Mouse (Mus musculus) hindbrain, embryonic 11.5 days (tissue): ENCODE data around the gene Fam178b. TPM values are rescaled to one million over a fixed set of nuclear protein-coding genes. Genes with fewer than 3 reads are reported as not detected.

ENCODE experiments used
- ATAC-seq: fragments of 200-750 bp; cut with Nextera tagmentation; 2 replicates; pipeline ENCODE4 v1.8.0; 2017; ENCODE audit warnings: mild to moderate bottlenecking, moderate TSS enrichment, moderate library complexity; ENCODE audit not compliant: low FRiP score
- DNase-seq: peaks from one replicate; pipeline ENCODE4 v3.0.0-alpha.2; 2015; ENCODE audit warnings: low spot score
- H3K27ac ChIP-seq: fragments of 300-500 bp; sonication (generic); 2 replicates; pipeline ENCODE4 v1.5.1; 2014; ENCODE audit warnings: mild to moderate bottlenecking, low read depth, low read length
- H3K27me3 ChIP-seq: fragments of 300-500 bp; sonication (generic); 2 replicates; pipeline ENCODE4 v1.6.1; 2014; ENCODE audit warnings: mild to moderate bottlenecking, low read length, moderate library complexity, mixed read lengths; ENCODE audit not compliant: control insufficient read depth, insufficient read depth
- H3K36me3 ChIP-seq: fragments of 300-500 bp; sonication (generic); 2 replicates; pipeline ENCODE4 v1.6.1; 2014; ENCODE audit warnings: mild to moderate bottlenecking, low read length, moderate library complexity, mixed read lengths; ENCODE audit not compliant: control insufficient read depth, insufficient read depth
- H3K4me1 ChIP-seq: fragments of 300-500 bp; sonication (generic); replicated peaks from 2 replicates; pipeline ENCODE4 v1.6.1; 2014; ENCODE audit warnings: low read length, mixed read lengths; ENCODE audit not compliant: control insufficient read depth, insufficient read depth
- H3K4me2 ChIP-seq: fragments of 300-500 bp; sonication (generic); replicated peaks from 2 replicates; pipeline ENCODE4 v1.6.1; 2014; ENCODE audit warnings: mild to moderate bottlenecking, low read depth, low read length
- H3K4me3 ChIP-seq: fragments of 300-500 bp; sonication (generic); 2 replicates; pipeline ENCODE4 v1.5.1; 2014; ENCODE audit warnings: low read depth, low read length
- H3K9ac ChIP-seq: fragments of 300-500 bp; sonication (generic); 2 replicates; pipeline ENCODE4 v1.6.1; 2014; ENCODE audit warnings: low read depth, low read length
- H3K9me3 ChIP-seq: fragments of 300-500 bp; sonication (generic); 2 replicates; pipeline ENCODE4 v1.6.1; 2016; ENCODE audit warnings: low read length; ENCODE audit not compliant: control insufficient read depth
- WGBS: fragments of 180-500 bp; shearing (Covaris S2); extraction: QIAGEN DNeasy Blood & Tissue Kit; methylation state at CpG from one replicate; pipeline ENCODE4 v1.1.7; 2014; 5-methylcytosine and 5-hydroxymethylcytosine counted together
- polyA plus RNA-seq: library from polyadenylated mRNA; unstranded; fragments of >200 nt; fragmentation: Nextera tagmentation; extraction: Ambion mirVana; gene quantifications from 2 replicates; pipeline ENCODE4 v1.2.1, GENCODE M21; 2014

Gene Fam178b
- polyA plus RNA-seq, 1 experiment from 2014 or later: 0.52 TPM

DNA sequence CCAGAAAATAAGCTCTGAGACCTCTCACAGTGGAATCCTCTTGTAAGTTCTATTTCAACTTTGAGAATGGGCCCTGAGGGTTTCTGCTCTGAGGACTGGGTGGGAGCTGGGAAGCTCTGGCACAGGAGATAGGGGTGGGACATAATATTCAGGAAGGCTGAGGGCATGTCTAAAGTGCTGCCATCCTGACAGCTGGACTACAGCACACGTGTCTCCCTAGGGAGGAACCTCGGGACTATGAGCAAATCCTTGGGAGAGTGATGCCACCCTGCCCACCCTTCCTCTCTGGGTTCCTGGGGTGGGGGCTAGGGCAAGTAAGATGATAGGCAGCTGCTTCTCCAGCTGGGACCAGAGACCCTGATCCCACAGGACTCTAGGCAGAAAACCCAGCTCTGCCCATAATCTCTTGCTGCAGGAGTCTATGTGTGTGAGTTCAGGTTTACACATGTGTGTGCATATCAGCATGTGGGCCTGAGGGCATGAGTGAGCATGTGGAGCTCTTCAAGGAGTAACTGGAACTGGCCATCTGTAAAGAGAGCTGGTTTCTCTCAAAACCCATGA lies 110.8 kb downstream of the Fam178b start:
- DNase-seq (no peak), ATAC-seq (no peak)
- H3K4me1 ChIP-seq: 0 out of 2 replicates have a peak, but pooled peaks cover 4% of the 10 kb centered on the region
- no peaks in the 10 kb centered on the region for H3K36me3 ChIP-seq
- no peak overlapping the region for H3K27ac ChIP-seq
- WGBS: 84% methylated on average over 2 of the region's 2 CpGs
- H3K4me3 ChIP-seq: no peak overlapping the region
- H3K27me3 ChIP-seq: no peaks in the 10 kb centered on the region
- no peak overlapping the region for H3K4me2 ChIP-seq
- H3K9me3 ChIP-seq: no peaks in the 10 kb centered on the region
- no peak overlapping the region for H3K9ac ChIP-seq

DNA sequence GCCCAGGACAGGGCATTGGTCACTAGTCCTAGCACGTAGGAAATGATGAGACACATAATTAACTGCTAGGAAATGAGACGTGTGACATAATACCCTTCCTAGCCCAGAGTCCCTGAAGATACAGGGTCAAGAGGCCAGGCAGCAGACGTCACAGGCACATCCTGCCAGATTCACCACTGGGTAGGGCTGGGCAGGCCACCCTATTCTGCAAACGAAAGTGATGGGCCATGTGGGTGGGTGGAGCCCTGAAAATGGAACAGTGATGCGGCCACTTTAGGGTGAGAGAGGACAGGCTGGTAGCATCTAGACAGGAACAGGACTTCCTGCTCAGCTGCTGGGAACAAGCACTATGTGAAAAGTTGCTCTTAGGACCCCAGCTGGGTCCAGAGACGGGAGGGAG lies 111.4 kb downstream of the Fam178b start:
- WGBS: 47% methylated on average over 6 of the region's 6 CpGs
- no peak for ATAC-seq

DNA sequence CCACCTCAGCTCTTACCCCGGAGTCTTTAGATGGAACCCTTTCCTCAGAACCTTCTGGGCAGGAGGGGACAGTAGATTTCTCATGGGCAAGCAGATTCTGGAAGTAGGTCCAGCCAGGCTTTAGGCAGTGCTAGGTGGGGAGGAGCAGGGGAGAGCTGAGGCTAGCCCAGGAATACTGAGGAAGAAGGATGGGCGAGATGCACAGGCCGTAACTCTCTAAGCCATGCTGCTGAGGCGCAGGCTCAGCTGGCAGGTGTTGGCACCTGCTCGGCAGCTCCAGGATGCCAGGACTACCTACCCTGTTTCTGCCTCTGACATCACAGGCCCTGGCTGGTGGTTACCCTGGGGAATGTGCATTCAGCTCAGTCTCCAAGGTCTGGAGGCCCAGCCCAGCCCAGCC lies 112.7 kb downstream of the Fam178b start:
- no peak overlapping the region for H3K9ac ChIP-seq
- 89% methylated on average over 5 of the region's 5 CpGs for WGBS
- no peak overlapping the region for H3K27ac ChIP-seq
- no peaks in the 10 kb centered on the region for H3K27me3 ChIP-seq
- 0 out of 2 replicates have a peak, but pooled peaks cover 4% of the 10 kb centered on the region for H3K4me1 ChIP-seq
- H3K4me2 ChIP-seq: no peak overlapping the region
- no peaks in the 10 kb centered on the region for H3K9me3 ChIP-seq
- ATAC-seq: no peak
- H3K36me3 ChIP-seq: no peaks in the 10 kb centered on the region
- DNase-seq: no peak
- no peak overlapping the region for H3K4me3 ChIP-seq

More for the DNA sequence above, 111.4 kb downstream of the Fam178b start:
- no peak overlapping the region for H3K4me2 ChIP-seq
- no peak overlapping the region for H3K4me3 ChIP-seq
- no peaks in the 10 kb centered on the region for H3K36me3 ChIP-seq
- H3K9me3 ChIP-seq: no peaks in the 10 kb centered on the region
- no peak overlapping the region for H3K9ac ChIP-seq
- 0 out of 2 replicates have a peak, but pooled peaks cover 4% of the 10 kb centered on the region for H3K4me1 ChIP-seq
- H3K27ac ChIP-seq: no peak overlapping the region
- DNase-seq: no peak
- H3K27me3 ChIP-seq: no peaks in the 10 kb centered on the region

- Histone ChIP-seq H3K9me3 (no peaks in the 10 kb centered on the region), H3K4me1 (0 out of 2 replicates have a peak, but pooled peaks cover 4% of the 10 kb centered on the region), H3K27me3 (no peaks in the 10 kb centered on the region), H3K4me3 (no peak overlapping the region), H3K27ac (no peak overlapping the region), H3K9ac (no peak overlapping the region), H3K4me2 (no peak overlapping the region), H3K36me3 (no peaks in the 10 kb centered on the region)
- WGBS: 70% methylated on average over 7 of the region's 7 CpGs
- ATAC-seq: no peak
- DNase-seq: no peak
These were observed 113.2 kb downstream of the Fam178b start for GRCm38 (mm10) chr1:36569694-36570276.

DNA sequence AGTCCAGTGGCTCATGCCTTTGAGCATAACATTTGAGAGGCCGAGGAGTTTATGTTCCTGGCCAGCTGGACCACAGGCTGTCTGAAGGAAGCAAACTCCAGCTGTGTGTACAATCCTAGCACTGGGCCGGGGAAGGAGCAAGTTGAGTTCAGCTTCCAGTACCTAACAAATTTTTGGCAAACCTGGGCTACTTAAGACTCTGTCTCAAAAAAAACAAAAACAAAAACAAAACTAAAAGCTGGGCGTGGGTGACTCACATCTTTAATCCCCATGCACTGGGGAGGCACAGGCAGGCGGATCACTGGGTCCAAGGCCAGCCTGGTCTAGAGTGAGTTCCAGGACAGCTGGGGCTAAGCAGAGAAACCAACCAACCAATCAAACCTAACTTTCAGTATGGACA lies 114.2 kb downstream of the Fam178b start:
- no peak overlapping the region for H3K9ac ChIP-seq
- 0 out of 2 replicates have a peak, but pooled peaks cover 4% of the 10 kb centered on the region for H3K4me1 ChIP-seq
- WGBS: 79% methylated on average over 4 of the region's 4 CpGs
- no peaks in the 10 kb centered on the region for H3K36me3 ChIP-seq
- ATAC-seq (no peak), DNase-seq (no peak)
- H3K9me3 ChIP-seq: no peaks in the 10 kb centered on the region
- H3K27ac ChIP-seq: no peak overlapping the region
- H3K4me3 ChIP-seq: no peak overlapping the region
- no peak overlapping the region for H3K4me2 ChIP-seq
- no peaks in the 10 kb centered on the region for H3K27me3 ChIP-seq

DNA sequence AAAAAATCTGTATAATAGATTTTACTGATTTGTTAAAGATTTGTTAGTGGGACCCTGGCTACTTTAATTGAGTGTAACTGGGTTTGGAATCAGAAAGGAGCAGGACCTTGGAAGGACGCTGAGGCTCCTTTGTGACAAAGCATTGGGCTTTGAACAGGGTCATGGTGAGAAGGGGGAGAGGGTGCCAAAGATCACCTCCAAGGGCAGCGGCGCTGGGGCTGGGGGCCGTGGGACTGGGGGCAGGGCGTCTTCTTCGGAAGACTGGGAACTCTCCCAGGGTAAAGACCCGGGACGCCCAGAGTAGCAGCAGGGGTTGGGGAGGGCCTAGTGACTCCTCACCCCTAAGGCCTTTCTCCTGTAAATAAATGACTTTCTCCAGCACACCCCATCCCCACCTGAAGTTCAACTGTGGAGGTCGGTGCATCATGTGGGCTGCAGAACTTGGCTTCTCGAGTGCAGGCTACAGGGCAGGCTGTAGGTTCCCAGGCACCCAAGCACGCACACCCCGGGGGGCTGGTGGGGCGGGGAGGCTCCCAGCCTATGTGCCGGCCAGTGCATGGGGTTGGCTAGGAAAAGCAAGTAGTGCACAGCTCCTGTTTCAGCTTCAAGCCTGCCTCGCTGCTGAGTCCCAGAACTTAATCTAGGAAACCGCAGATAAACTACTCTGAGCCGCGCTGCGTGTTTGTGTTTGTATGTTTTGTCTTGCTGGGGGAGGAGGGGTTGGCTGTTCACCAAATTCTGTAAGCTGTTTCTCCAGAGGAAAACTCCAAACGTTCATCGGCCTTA lies 115.0 kb downstream of the Fam178b start:
- Histone ChIP-seq H3K36me3 (no peaks in the 10 kb centered on the region), H3K9me3 (no peaks in the 10 kb centered on the region), H3K27me3 (no peaks in the 10 kb centered on the region), H3K27ac (no peak overlapping the region), H3K4me1 (0 out of 2 replicates have a peak, but pooled peaks cover 4% of the 10 kb centered on the region), H3K9ac (no peak overlapping the region), H3K4me2 (no peak overlapping the region), H3K4me3 (no peak overlapping the region)
- DNase-seq (no peak), ATAC-seq (no peak)
- 38% methylated on average over 21 of the region's 21 CpGs for WGBS

DNA sequence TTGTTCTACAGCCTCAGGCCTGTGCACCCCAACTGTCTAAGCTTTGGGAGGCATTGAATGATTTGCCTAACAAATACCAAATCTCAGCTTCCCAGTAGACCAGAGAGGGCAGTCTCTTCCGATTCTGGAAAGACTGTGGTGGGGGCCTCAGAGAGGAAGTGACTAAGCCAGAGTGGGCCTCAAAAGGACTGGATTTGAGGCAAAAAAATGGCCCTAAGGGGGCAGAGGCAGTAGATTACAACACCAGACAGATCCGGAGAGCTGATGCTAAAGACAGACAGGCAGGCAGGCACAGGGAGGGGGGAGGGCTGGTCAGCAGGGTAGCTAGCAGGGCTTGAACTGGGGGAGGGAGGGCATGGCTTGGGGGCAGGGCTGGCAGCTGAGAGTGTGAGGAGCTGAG lies 116.6 kb downstream of the Fam178b start:
- no peak for DNase-seq
- WGBS: 15% methylated on average over 2 of the region's 2 CpGs
- Histone ChIP-seq H3K4me3 (no peak overlapping the region), H3K9me3 (no peaks in the 10 kb centered on the region), H3K27me3 (no peaks in the 10 kb centered on the region), H3K36me3 (no peaks in the 10 kb centered on the region), H3K4me1 (0 out of 2 replicates have a peak, but pooled peaks cover 4% of the 10 kb centered on the region), H3K27ac (no peak overlapping the region), H3K4me2 (no peak overlapping the region), H3K9ac (no peak overlapping the region)
- ATAC-seq: no peak

GRCm38 (mm10) chr1:36564101-36564500 lies 118.9 kb downstream of the Fam178b start:
- Histone ChIP-seq H3K36me3 (no peaks in the 10 kb centered on the region), H3K4me2 (no peak overlapping the region), H3K27me3 (no peaks in the 10 kb centered on the region), H3K4me1 (peaks cover 6% of the 10 kb centered on the region), H3K9ac (no peak overlapping the region), H3K4me3 (no peak overlapping the region), H3K9me3 (no peaks in the 10 kb centered on the region), H3K27ac (no peak overlapping the region)
- WGBS: 82% methylated on average over 6 of the region's 6 CpGs
- DNase-seq (no peak), ATAC-seq (no peak)
